Mouse (Mus musculus): ENCODE measurements around the gene Cox14. TPM values are rescaled to one million over a fixed set of nuclear protein-coding genes. Genes with fewer than 3 reads are reported as not detected.
"Not testable (repeated sequence)": the region's sequence is repeated elsewhere in the genome, so short reads cannot be mapped to it uniquely, and the experiment has no call there.

Cox14 gene
- polyA plus RNA-seq, 1 experiment from 2014 or later = 134 TPM

DNA sequence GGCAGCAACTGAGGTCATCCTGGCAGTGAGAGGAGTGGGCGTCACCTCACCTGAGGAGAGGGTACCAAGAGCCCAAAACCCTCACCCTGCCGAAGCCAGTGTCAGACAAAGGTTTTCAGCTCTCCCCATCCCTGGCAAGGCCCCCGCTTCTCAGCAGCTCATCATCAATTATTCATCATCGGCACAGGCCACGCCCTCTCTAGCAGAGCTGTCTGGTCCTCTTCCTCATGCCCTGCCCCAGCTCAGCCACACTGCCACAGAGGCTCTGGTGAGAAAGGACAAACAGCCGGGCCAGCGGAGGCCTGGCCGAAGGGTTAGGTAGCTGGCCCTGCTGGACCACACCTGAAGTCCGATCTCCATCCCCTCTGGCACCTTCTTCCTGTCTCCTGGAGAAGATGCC lies 33.4 kb upstream of the Cox14 start:
- 0 out of 2 replicates have a peak overlapping the region, but pooled peaks have one; percentile 4 for H3K27ac ChIP-seq (ENCODE audit: low read depth, low read length)
- H3K4me3 ChIP-seq (ENCODE audit: low read depth, low read length) = no peak overlapping the region
- ATAC-seq (ENCODE audit: insufficient read depth, low FRiP score, low TSS enrichment) (peak; percentile 50; the same call in 1 of the 2 replicates), DNase-seq (ENCODE audit: low spot score) (no peak)
- H3K4me2 ChIP-seq (ENCODE audit: low read depth) = peak overlapping the region; percentile 1; the same call in 1 of the 2 replicates
- peak overlapping the region; percentile 15 for H3K9ac ChIP-seq (ENCODE audit: low read length)
- no peaks in the 10 kb centered on the region for H3K9me3 ChIP-seq (ENCODE audit: control insufficient read depth, low read length)
- 48% methylated on average over 9 of the region's 9 CpGs for WGBS
- no peaks in the 10 kb centered on the region for H3K27me3 ChIP-seq (ENCODE audit: control insufficient read depth, insufficient read depth, low read length)
- no peaks in the 10 kb centered on the region for H3K36me3 ChIP-seq (ENCODE audit: control insufficient read depth, insufficient read depth, low read length)
- peaks cover 5% of the 10 kb centered on the region for H3K4me1 ChIP-seq (ENCODE audit: control insufficient read depth, insufficient read depth, low read length)

DNA sequence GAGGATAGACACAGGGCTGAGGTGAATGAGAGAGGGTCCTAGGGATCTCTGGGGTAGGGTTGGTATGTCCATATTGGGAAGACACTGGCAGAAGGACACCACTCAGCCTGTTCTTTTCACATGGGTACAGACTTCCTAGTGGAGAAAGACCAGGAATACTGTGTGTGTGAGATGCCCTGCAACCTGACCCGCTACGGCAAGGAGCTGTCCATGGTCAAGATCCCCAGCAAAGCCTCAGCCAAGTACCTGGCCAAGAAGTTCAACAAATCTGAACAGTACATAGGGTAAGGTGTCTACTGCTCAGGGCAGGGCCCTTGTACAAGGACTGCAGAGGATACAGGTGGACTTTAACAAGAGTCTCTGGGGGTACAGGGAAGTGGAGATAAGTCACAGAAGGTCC lies 28.1 kb upstream of the Cox14 start:
- H3K4me1 ChIP-seq (ENCODE audit: control insufficient read depth, insufficient read depth, low read length) = no peaks in the 10 kb centered on the region; the same call in 1 of the 2 replicates
- no peak overlapping the region for H3K9ac ChIP-seq (ENCODE audit: low read length)
- WGBS = 34% methylated on average over 2 of the region's 2 CpGs
- no peaks in the 10 kb centered on the region for H3K36me3 ChIP-seq (ENCODE audit: control insufficient read depth, insufficient read depth, low read length)
- no peak for ATAC-seq (ENCODE audit: insufficient read depth, low FRiP score, low TSS enrichment)
- H3K27ac ChIP-seq (ENCODE audit: low read depth, low read length) = no peak overlapping the region
- H3K27me3 ChIP-seq (ENCODE audit: control insufficient read depth, insufficient read depth, low read length) = no peaks in the 10 kb centered on the region
- no peak overlapping the region for H3K4me2 ChIP-seq (ENCODE audit: low read depth)
- no peak for DNase-seq (ENCODE audit: low spot score)
- no peaks in the 10 kb centered on the region for H3K9me3 ChIP-seq (ENCODE audit: control insufficient read depth, low read length)
- H3K4me3 ChIP-seq (ENCODE audit: low read depth, low read length) = no peak overlapping the region

DNA sequence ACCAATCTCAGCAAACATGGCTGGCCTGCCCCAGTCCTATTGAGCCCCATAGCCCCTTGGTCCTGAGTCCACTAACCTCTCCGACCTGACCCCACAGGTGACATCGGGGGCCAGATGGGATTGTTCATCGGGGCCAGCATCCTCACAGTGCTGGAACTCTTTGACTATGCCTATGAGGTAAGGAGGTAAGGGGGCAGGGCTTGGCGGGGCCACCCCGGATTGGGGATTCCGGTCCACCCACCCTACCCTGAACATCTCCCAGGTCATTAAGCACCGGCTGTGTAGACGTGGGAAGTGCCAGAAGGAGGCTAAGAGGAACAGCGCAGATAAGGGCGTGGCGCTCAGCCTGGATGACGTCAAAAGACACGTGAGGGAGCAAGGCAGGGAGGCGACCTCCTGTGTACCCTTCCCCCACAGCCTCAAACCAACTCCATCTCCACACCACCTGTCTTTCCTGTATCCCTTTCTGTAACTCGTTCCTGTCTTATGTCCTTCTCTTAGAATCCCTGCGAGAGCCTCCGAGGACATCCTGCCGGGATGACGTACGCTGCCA lies 26.8 kb upstream of the Cox14 start:
- Histone ChIP-seq H3K4me1 (ENCODE audit: control insufficient read depth, insufficient read depth, low read length) (peaks cover 9% of the 10 kb centered on the region), H3K9me3 (ENCODE audit: control insufficient read depth, low read length) (no peaks in the 10 kb centered on the region), H3K4me3 (ENCODE audit: low read depth, low read length) (no peak overlapping the region), H3K36me3 (ENCODE audit: control insufficient read depth, insufficient read depth, low read length) (no peaks in the 10 kb centered on the region), H3K9ac (ENCODE audit: low read length) (no peak overlapping the region; the same call in 1 of the 2 replicates), H3K27me3 (ENCODE audit: control insufficient read depth, insufficient read depth, low read length) (no peaks in the 10 kb centered on the region), H3K27ac (ENCODE audit: low read depth, low read length) (no peak overlapping the region), H3K4me2 (ENCODE audit: low read depth) (no peak overlapping the region)
- DNase-seq (ENCODE audit: low spot score) (no peak), ATAC-seq (ENCODE audit: insufficient read depth, low FRiP score, low TSS enrichment) (no peak)
- WGBS = 34% methylated on average over 20 of the region's 20 CpGs

DNA sequence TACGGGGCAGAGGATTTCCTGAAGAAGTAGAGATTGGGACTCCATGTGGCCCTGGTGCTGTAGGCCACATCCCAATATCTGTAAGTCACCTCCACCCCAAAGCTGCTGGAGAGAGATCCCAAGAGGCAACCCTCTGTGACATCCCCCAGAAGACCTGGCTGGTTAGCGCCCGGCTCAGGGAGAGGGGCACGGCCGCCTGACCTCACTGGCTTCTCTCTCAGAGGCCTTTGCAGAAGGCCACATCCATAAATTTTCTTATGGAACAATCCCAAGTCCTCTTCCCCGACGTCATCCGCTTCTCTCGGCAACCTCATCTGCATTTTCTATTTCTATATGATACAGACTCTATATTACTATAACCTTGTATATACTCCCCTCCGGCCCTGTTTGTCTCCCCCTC lies 25.7 kb upstream of the Cox14 start:
- H3K4me2 ChIP-seq (ENCODE audit: low read depth) = no peak overlapping the region
- no peak overlapping the region for H3K4me3 ChIP-seq (ENCODE audit: low read depth, low read length)
- no peaks in the 10 kb centered on the region for H3K9me3 ChIP-seq (ENCODE audit: control insufficient read depth, low read length)
- 78% methylated on average over 10 of the region's 10 CpGs for WGBS
- no peak for ATAC-seq (ENCODE audit: insufficient read depth, low FRiP score, low TSS enrichment)
- H3K27me3 ChIP-seq (ENCODE audit: control insufficient read depth, insufficient read depth, low read length) = no peaks in the 10 kb centered on the region
- no peak overlapping the region for H3K27ac ChIP-seq (ENCODE audit: low read depth, low read length)
- peaks cover 3% of the 10 kb centered on the region; the same call in 1 of the 2 replicates for H3K36me3 ChIP-seq (ENCODE audit: control insufficient read depth, insufficient read depth, low read length)
- no peak overlapping the region for H3K9ac ChIP-seq (ENCODE audit: low read length)
- H3K4me1 ChIP-seq (ENCODE audit: control insufficient read depth, insufficient read depth, low read length) = peaks cover 18% of the 10 kb centered on the region
- DNase-seq (ENCODE audit: low spot score) = no peak

DNA sequence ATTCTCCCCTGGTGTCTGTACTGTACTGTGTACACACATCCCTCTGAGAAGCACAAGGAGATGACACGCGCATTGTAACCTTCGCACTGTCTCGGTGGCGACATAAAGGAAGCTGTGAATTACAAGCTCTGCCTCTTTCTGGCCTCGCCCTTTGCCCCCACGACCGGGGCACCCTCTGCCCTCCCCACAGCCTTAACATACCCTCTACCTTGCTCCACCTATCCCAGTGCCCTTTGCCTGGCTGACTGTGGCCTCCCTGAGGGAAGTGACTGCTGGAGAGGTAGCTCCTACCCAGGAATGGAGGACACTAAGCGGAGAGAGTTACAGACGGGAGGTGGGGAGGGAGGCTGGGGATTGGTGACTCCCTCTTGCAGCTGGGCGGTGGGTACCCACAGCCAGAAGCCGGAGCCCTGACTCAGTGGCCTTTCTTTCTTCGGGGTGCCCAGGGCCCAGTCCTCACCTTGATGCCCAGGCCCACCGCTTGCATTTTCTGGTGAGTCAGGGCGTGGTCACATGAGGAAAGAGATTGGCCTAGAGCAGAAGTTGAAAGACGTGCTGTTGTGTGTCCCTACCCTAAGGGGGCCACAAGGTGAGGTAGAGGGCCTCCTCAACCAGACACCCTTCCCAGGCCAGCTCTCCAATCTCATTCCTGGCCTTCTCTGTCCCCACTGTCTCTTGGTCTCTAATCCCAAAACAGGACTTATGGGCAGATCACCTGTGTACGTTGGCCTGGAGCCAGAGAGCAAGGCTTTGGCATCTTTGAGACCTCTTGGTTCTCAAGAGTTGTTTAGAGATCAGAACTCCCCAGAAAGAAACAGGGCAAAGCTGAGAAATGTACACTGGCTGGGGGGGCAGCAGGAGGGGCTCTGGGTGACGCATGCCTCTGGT lies 25.0 kb upstream of the Cox14 start:
- Histone ChIP-seq H3K4me1 (ENCODE audit: control insufficient read depth, insufficient read depth, low read length) (peaks cover 18% of the 10 kb centered on the region), H3K27me3 (ENCODE audit: control insufficient read depth, insufficient read depth, low read length) (no peaks in the 10 kb centered on the region), H3K4me2 (ENCODE audit: low read depth) (no peak overlapping the region), H3K36me3 (ENCODE audit: control insufficient read depth, insufficient read depth, low read length) (peaks cover 3% of the 10 kb centered on the region), H3K4me3 (ENCODE audit: low read depth, low read length) (no peak overlapping the region), H3K9me3 (ENCODE audit: control insufficient read depth, low read length) (no peaks in the 10 kb centered on the region), H3K27ac (ENCODE audit: low read depth, low read length) (no peak overlapping the region), H3K9ac (ENCODE audit: low read length) (no peak overlapping the region)
- DNase-seq (ENCODE audit: low spot score) (no peak), ATAC-seq (ENCODE audit: insufficient read depth, low FRiP score, low TSS enrichment) (no peak)
- WGBS = 88% methylated on average over 18 of the region's 18 CpGs

DNA sequence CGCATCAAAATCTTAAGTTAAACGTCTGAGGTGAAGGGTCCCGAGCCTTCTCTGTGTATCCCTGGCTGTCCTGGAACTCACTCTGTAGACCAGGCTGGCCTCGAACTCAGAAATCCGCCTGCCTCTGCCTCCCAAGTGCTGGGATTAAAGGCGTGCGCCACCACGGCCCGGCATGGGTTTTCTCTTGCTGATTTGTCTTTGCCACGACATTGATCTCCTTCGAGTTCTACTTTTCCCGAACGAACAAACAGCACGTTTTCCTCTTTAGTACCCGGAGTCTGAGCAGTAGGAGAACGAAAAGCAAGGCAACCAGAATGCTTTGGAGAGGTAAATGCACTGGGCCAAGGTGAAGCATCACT lies 23.8 kb upstream of the Cox14 start:
- H3K9ac ChIP-seq (ENCODE audit: low read length) = peak overlapping the region; percentile 99
- not testable (repeated sequence) for H3K36me3 ChIP-seq (ENCODE audit: control insufficient read depth, insufficient read depth, low read length); ATAC-seq (ENCODE audit: insufficient read depth, low FRiP score, low TSS enrichment); H3K27me3 ChIP-seq (ENCODE audit: control insufficient read depth, insufficient read depth, low read length); H3K9me3 ChIP-seq (ENCODE audit: control insufficient read depth, low read length); DNase-seq (ENCODE audit: low spot score); H3K27ac ChIP-seq (ENCODE audit: low read depth, low read length)
- 45% methylated on average over 16 of the region's 16 CpGs for WGBS
- H3K4me2 ChIP-seq (ENCODE audit: low read depth) = peak overlapping the region; percentile 63
- H3K4me3 ChIP-seq (ENCODE audit: low read depth, low read length) = peak overlapping the region; percentile 85
- H3K4me1 ChIP-seq (ENCODE audit: control insufficient read depth, insufficient read depth, low read length) = peaks cover 18% of the 10 kb centered on the region

DNA sequence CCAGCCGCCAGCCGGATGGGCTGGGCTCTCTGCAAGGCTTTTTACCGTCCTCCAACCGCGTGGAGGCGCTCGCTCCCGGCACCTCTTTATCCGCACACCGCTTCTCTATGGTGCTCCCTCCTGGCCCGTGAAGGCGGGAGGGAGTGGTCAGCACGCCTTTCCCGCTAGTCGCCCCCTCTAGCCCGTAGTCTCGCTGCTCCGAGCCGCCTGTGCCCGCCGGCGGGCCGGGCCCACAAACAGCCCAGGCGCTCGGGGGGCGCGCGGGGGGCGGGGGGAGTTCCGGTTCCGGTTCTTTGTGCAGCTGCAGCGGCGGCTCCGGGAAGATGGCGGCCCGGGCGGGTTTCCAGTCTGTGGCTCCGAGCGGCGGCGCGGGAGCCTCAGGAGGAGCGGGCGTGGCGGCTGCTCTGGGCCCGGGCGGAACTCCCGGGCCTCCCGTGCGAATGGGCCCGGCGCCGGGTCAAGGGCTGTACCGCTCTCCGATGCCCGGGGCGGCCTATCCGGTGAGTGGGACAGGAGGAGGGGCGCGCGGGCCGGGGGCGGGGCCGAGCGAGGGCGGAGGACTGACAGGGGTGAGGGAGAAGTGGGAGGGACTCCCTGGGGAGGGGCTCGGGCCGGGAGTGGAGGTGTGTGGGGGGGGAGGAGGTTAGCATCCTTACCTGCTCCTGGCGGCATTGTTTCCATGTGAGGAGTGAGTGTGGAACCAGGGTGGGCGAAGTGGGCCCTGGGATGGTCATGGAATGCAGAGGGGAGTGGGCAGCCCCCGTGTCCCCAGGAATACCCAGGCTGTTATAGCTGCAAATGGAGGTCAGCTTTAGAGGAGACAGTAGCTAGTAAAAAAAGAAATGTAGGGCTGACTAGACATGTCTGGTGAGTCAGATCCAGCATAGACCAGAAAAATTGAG lies 23.2 kb upstream of the Cox14 start, which contains the start of gene Smarcd1:
Gene Smarcd1, plus strand, starts transcription at position 131 of the 902 bp plus-strand sequence.
- peak within 1 kb of the TSS; percentile 99 for H3K9ac ChIP-seq (ENCODE audit: low read length)
- peak within 1 kb of the TSS; percentile 63 for H3K4me2 ChIP-seq (ENCODE audit: low read depth)
- WGBS = under 1% methylated on average over 60 of the region's 71 CpGs
- peak; percentile 97 for DNase-seq (ENCODE audit: low spot score)
- peaks cover 12% of the 10 kb centered on the region for H3K36me3 ChIP-seq (ENCODE audit: control insufficient read depth, insufficient read depth, low read length)
- peaks cover 18% of the 10 kb centered on the region for H3K4me1 ChIP-seq (ENCODE audit: control insufficient read depth, insufficient read depth, low read length)
- H3K9me3 ChIP-seq (ENCODE audit: control insufficient read depth, low read length) = no peaks in the 10 kb centered on the region
- H3K27me3 ChIP-seq (ENCODE audit: control insufficient read depth, insufficient read depth, low read length) = no peaks in the 10 kb centered on the region
- H3K4me3 ChIP-seq (ENCODE audit: low read depth, low read length) = peak within 1 kb of the TSS; percentile 85
- peak within 1 kb of the TSS; percentile 96 for H3K27ac ChIP-seq (ENCODE audit: low read depth, low read length)
- peak; percentile 88 for ATAC-seq (ENCODE audit: insufficient read depth, low FRiP score, low TSS enrichment)

DNA sequence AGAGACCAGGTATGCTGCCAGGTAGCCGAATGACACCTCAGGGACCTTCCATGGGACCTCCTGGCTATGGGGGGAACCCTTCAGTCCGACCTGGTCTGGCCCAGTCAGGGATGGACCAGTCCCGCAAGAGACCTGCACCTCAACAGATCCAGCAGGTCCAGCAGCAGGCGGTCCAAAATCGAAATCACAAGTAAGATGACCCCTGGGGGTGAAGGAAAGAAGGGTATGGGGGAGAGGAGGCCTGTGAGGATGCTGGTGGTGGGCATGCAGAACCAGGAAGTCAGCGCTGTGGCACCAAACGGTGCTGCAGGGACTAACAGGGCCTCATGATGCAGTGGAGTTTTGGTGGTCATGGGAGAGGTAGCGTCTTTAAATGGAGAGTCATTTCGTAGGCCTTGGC lies 22.3 kb upstream of the Cox14 start:
- Histone ChIP-seq H3K27ac (ENCODE audit: low read depth, low read length) (peak overlapping the region; percentile 96; the same call in 1 of the 2 replicates), H3K4me1 (ENCODE audit: control insufficient read depth, insufficient read depth, low read length) (peaks cover 18% of the 10 kb centered on the region), H3K4me3 (ENCODE audit: low read depth, low read length) (peak overlapping the region; percentile 85), H3K9ac (ENCODE audit: low read length) (peak overlapping the region; percentile 99), H3K4me2 (ENCODE audit: low read depth) (peak overlapping the region; percentile 63), H3K27me3 (ENCODE audit: control insufficient read depth, insufficient read depth, low read length) (no peaks in the 10 kb centered on the region), H3K36me3 (ENCODE audit: control insufficient read depth, insufficient read depth, low read length) (peaks cover 19% of the 10 kb centered on the region), H3K9me3 (ENCODE audit: control insufficient read depth, low read length) (no peaks in the 10 kb centered on the region)
- ATAC-seq (ENCODE audit: insufficient read depth, low FRiP score, low TSS enrichment) (no peak), DNase-seq (ENCODE audit: low spot score) (no peak)
- WGBS = 64% methylated on average over 9 of the region's 9 CpGs

Measured in neural tube, embryonic 11.5 days (tissue).